Mouse (Mus musculus) adrenal gland, postnatal 4 days (tissue): ENCODE measurements around the gene Tomm40l. TPM values are rescaled to one million over a fixed set of nuclear protein-coding genes. Genes with fewer than 3 reads are reported as not detected.

Source experiments
- DNase-seq, 2 experiments: peaks; one replicate each; pipeline ENCODE4 v3.0.0; 2021 to 2022; ENCODE audit warnings: low spot score in 2 of 2, mixed read lengths in 2 of 2
- long read RNA-seq, 2 experiments: library from polyadenylated mRNA; stranded (forward); transcript quantifications; one replicate each; pipeline ENCODE4 v2.0.0; 2021
- total RNA-seq, 2 experiments: library from RNA; stranded (reverse); gene quantifications; 2 replicates each; pipeline ENCODE4 v1.2.3; 2021

Gene Tomm40l
- 10 to 100 TPM; 41.6 to 43.5 TPM for total RNA-seq
- long read RNA-seq, experiment 1, full-length matches to known transcripts = 27 of 39 reads
- long read RNA-seq, experiment 1, partial matches to known transcripts = 0 of 39 reads
- long read RNA-seq, experiment 1, other reads (novel, unspliced or antisense) = 12 of 39 reads
- long read RNA-seq, experiment 2, full-length matches to known transcripts = 30 of 52 reads
- long read RNA-seq, experiment 2, partial matches to known transcripts = 5 of 52 reads
- long read RNA-seq, experiment 2, other reads (novel, unspliced or antisense) = 17 of 52 reads

DNA sequence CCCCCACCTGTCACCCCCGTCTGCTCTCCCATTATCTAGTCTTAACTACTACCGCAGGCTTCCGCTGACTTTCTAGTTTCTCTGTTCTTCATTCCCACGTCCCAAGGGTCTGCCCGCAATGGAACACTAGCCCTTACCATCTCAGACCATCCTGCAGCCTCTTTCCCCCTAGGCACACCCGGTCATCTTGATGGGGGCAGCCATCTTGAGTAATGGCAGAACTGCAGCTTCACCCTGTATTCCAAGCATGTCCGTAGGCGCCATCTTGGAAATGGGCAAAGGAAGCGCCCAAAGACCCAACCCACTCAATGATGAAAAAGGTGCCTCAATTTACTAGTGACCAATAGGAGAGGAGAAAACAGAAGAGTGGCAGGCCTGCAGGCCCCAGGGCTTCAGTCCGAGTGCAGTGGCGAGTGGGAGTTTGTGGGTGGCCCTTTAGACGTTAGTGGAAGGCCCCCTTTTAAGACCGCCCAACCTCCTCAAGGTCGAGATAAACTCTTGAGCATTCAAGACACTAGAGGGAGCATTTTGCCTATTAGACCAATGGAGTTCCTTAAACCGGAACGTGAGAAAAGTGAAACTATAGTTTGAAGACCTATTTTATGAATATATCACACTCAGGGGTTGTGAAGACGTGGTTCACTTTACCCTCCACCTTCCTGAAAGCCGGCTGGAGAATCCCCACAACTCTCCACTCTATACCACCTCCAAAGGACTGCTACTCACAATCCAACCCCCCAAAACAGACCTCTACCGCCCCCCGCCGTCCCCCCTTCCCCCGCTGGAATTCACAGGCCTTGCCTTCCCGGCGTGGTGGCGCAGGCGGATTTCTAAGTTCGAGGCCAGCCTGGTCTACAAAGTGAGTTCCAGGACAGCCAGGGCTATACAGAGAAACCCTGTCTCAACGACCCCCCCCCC lies at the start of gene Tomm40l:
Gene Tomm40l (minus strand): TSS at position 277 of the 918 bp plus-strand sequence.
- DNase-seq = peak; percentile 43 to 75

- DNase-seq = no peak
These were observed 49.8 kb upstream of the Tomm40l start for GRCm38 (mm10) chr1:171272086-171272485.

- no peak for DNase-seq
These were observed 49.3 kb upstream of the Tomm40l start for GRCm38 (mm10) chr1:171271622-171272021.

GRCm38 (mm10) chr1:171271196-171271595 lies 48.9 kb upstream of the Tomm40l start:
- no peak for DNase-seq

- no peak for DNase-seq
These were observed 48.2 kb upstream of the Tomm40l start for GRCm38 (mm10) chr1:171270573-171270900.

- DNase-seq = peak; percentile 90 to 91
These were observed 47.7 kb upstream of the Tomm40l start, which contains the start of gene B4galt3 for GRCm38 (mm10) chr1:171269848-171270572. TSS of gene B4galt3 (plus strand) at chr1:171270328.

- no peak for DNase-seq
These were observed 46.0 kb upstream of the Tomm40l start for GRCm38 (mm10) chr1:171268341-171268740.

DNA sequence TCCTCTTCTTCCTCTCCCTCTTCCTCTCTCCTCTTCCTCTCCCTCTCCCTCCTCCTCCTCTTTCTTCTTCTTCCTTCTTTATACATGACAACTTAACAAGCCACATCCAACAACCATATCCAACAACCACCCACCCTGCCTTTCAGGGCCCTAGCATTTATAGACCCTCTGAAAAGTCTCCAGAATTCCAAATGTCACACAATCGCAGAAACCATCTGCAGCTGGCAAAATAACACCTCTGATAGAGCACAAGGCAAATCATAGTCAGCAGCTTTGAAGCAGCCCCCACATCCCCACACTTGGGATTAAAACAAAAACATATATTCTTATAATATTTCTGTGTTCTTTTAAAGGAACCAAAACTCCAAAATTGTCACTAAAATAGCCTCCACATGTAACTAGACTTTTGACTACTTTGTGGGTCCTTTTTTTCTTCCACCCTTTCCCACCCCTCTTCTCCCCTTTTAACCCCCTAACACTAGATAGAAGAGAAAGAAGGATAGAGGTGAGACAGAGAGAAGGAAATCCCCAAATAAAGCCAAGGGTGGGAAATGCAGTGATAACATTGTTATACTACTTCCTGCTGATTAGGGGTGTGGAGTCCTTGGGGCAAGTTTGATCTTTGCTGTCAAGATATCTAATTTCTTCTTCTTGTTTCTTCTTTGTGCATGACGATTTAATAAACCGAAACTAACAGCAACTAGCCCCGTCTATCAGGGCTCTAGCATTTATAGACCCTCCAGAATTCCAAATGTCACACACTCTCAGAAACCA lies 43.8 kb upstream of the Tomm40l start:
- no peak for DNase-seq

DNA sequence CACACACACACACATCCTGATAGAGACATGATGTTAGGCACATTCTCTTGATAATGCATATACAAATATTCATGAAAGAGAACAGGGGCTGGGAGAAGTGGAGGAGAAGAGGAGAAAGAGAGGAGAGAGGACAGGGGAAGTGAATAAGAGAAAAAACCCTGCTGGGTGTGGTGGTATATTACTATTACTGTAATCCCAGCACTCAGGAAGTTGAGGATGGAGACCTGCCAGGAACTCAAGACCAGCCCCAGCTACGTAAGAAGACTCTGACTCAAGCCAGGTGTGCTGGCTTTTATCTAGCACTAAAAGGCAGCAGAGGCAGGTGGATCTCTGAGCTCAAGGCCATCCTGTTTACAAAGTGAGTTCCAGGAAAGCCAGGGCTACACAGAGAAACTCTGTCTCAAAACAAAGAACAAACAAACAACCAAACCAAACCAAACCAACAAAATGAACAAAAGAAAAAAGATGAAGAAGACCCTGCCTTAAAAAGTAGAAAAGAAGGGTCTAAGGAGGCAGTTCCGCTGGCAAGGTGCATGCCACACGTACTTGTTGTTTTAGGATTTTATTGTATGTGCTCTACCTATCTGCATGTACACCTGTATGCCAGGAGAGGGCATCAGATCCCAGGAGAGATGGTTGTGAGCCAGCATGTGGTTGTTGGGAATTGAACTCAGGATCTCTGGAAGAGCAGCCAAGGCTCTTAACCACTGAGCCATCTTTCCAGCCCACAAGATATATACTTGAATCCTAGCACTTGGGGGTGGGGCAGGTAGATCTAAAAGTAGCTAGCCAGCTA lies 41.5 kb upstream of the Tomm40l start:
- no peak for DNase-seq

DNA sequence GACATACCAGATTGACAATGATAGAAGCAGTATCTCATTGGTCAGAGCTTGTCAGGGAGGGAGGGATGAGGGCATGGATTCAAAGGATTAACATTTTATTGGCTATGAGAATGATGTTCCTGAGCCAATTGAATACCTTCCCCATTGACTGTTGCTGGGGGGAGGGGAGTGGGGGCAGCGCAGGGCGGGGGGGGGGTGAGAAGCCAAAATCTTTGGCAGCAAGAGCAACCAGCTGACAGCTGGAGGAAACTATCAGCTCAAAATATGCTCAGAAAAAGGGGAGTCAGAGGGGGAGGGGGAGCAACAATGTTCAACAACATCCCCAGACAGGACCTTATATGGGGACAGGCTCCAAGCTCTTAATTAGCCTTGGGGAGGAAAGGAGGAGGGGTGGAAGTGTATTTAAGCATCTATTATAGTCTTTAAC lies 40.9 kb upstream of the Tomm40l start:
- DNase-seq = no peak

- no peak for DNase-seq
These were observed 40.3 kb upstream of the Tomm40l start for GRCm38 (mm10) chr1:171262594-171263130.

DNA sequence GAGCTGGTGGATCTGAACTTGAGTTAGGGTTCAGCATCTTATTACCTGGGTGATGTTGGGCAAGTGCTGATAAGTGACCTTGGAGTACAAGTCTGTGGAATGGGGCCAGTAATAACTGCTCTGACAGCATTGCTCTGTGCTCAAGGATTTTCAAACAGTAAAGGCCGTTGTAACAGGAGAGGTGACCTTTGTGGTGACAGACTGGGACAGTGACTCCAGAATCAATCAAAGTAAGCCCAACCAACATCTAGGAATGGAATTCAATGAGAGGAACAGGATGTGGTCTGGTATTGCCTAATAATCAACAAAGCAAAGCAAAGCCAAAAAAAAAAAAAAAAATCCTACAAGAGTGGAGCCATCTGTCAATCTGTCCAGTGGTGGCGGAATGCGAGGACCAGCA lies 38.0 kb upstream of the Tomm40l start:
- no peak for DNase-seq

GRCm38 (mm10) chr1:171258921-171259320 lies 36.6 kb upstream of the Tomm40l start:
- DNase-seq = no peak

- DNase-seq = no peak
These were observed 35.5 kb upstream of the Tomm40l start for GRCm38 (mm10) chr1:171257781-171258180.

DNA sequence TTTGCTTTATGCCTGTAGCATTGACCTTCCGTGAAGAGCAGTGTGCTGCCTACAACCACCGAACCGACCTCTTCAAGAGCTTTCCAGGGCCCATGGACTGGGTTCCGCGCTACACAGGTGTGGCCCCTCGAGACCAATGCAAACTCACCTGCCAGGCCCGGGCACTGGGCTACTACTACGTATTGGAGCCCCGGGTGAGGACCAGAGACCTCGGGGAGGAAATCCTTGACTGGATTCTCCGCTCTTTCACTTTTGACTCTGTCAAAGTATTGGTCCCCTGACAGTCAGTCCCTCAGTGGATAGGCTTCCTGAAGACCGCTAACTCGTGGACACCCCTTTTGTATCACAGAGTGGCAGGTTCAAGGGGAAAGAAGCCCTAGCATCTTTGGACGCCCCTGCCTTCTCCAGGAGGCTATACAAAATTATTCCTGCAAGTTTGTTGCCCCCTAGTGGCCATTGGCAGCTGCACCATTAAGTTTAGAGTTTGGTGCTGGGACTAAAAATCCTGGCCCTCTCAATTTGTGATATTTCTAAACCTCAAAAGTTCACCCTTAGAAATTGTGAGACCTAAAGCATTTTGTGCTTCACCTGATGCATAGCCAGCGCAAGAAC lies 34.7 kb upstream of the Tomm40l start:
- DNase-seq = no peak

- DNase-seq = no peak
These were observed 33.9 kb upstream of the Tomm40l start for GRCm38 (mm10) chr1:171256095-171256818.

DNA sequence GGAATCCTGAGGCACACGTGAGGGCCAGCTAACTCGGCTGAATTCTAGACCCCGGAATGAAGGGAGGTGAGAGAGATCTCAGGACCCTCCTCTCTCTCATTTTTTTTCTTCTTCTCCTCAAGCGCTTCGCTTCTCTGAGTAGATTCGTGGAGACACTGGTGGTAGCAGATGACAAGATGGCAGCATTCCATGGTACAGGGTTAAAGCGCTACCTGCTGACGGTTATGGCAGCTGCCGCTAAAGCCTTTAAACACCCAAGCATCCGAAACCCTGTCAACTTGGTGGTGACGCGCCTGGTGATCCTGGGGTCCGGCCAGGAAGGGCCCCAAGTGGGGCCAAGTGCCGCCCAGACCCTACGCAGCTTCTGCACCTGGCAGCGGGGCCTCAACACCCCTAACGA lies 30.1 kb upstream of the Tomm40l start:
- DNase-seq = no peak

- no peak for DNase-seq
These were observed 29.4 kb upstream of the Tomm40l start for GRCm38 (mm10) chr1:171251594-171252324.
